Mouse (Mus musculus): ENCODE data around the gene Atf2.

DNA sequence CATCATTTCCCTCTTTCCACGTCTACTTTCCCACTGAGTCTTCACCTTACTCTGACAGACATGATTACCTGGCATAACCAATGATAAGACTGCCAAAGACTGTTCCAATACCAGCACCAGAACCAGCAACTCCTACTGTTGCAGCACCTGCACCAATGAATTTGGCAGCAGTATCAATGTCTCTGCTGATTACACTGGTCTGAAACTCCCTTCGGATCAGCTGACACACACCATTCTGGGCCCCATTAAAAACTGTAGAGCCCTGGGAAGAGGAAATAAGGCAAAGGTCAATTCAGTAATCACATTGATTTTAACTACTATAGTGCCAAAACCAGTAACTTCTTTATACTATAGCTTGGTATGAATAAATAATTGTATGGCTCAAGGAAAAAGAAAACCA, 16.7 kb upstream of the Atf2 start:
- TF ChIP-seq CTCF (conservative IDR thresholded peaks at IDR 0.05 in 1 of 2, IDR thresholded peaks at IDR 0.05 in 1 of 2; ENCODE audit: low read depth in 2 of 2, low read length in 2 of 2) = no peak
- TF ChIP-seq MAX (IDR thresholded peaks at IDR 0.05; ENCODE audit: low read length) = no peak
- TF ChIP-seq UBTF (IDR thresholded peaks at IDR 0.05; ENCODE audit: low read depth, low read length) = no peak
- TF ChIP-seq MYC (IDR thresholded peaks at IDR 0.05; ENCODE audit: low read depth, low read length) = no peak
- TF ChIP-seq NELFE (IDR thresholded peaks at IDR 0.05; ENCODE audit: low read depth, low read length) = no peak
- no peak for TF ChIP-seq POLR2AphosphoS2 (IDR thresholded peaks at IDR 0.05; ENCODE audit: low read depth, low read length)
- no peak for TF ChIP-seq CHD2 (IDR thresholded peaks at IDR 0.05; ENCODE audit: low read length)
- no peak for TF ChIP-seq PAX5 (IDR thresholded peaks at IDR 0.05; ENCODE audit: low read length)
- no peak for TF ChIP-seq MXI1 (IDR thresholded peaks at IDR 0.05; ENCODE audit: low read depth, low read length)
- TF ChIP-seq SMC3 (IDR thresholded peaks at IDR 0.05; ENCODE audit: low read depth, low read length) = no peak
- no peak for TF ChIP-seq GABPA (IDR thresholded peaks at IDR 0.05; ENCODE audit: insufficient replicate concordance, low read depth, low read length)
